Mouse (Mus musculus) embryonic facial prominence, embryonic 14.5 days (tissue): ENCODE results near the gene Stx8. TPM values are rescaled to one million over a fixed set of nuclear protein-coding genes. Genes with fewer than 3 reads are reported as not detected.

Experiments used
- ATAC-seq: fragments of 200-750 bp; cut with Nextera tagmentation; 2 replicates; pipeline ENCODE4 v1.8.0; 2017; ENCODE audit warnings: low read depth, moderate number of reproducible peaks, moderate TSS enrichment
- DNase-seq: peaks from one replicate; pipeline ENCODE4 v3.0.0-alpha.2; 2015; ENCODE audit warnings: low spot score
- H3K27ac ChIP-seq: fragments of 300-500 bp; sonication (generic); replicated peaks from 2 replicates; pipeline ENCODE4 v1.5.1; 2014; ENCODE audit warnings: low read depth, mild to moderate bottlenecking, low read length, moderate library complexity
- H3K27me3 ChIP-seq: fragments of 300-500 bp; sonication (generic); replicated peaks from 2 replicates; pipeline ENCODE4 v1.6.1; 2014; ENCODE audit warnings: low read length; ENCODE audit not compliant: control insufficient read depth, insufficient read depth
- H3K36me3 ChIP-seq: fragments of 300-500 bp; sonication (generic); 2 replicates; pipeline ENCODE4 v1.6.1; 2014; ENCODE audit warnings: low read length, mixed read lengths; ENCODE audit not compliant: control insufficient read depth, insufficient read depth
- H3K4me1 ChIP-seq: fragments of 300-500 bp; sonication (generic); 2 replicates; pipeline ENCODE4 v1.6.1; 2014; ENCODE audit warnings: antibody characterized with exemption, low read length; ENCODE audit not compliant: control insufficient read depth, insufficient read depth
- H3K4me2 ChIP-seq: fragments of 300-500 bp; sonication (generic); 2 replicates; pipeline ENCODE4 v1.6.1; 2014; ENCODE audit warnings: low read depth, mild to moderate bottlenecking, low read length, moderate library complexity, mixed read lengths
- H3K4me3 ChIP-seq: fragments of 300-500 bp; sonication (generic); 2 replicates; pipeline ENCODE4 v1.5.1; 2014; ENCODE audit warnings: low read depth, mild to moderate bottlenecking, low read length
- H3K9ac ChIP-seq: fragments of 300-500 bp; sonication (generic); 2 replicates; pipeline ENCODE4 v1.6.1; 2014; ENCODE audit warnings: low read depth, mild to moderate bottlenecking, low read length, moderate library complexity, mixed read lengths
- H3K9me3 ChIP-seq: fragments of 300-500 bp; sonication (generic); 2 replicates; pipeline ENCODE4 v1.6.1; 2016; ENCODE audit warnings: low read length; ENCODE audit not compliant: control insufficient read depth
- WGBS: fragments of 180-500 bp; shearing (Covaris S2); extraction: QIAGEN DNeasy Blood & Tissue Kit; methylation state at CpG from one replicate; pipeline ENCODE4 v1.1.7; 2014; 5-methylcytosine and 5-hydroxymethylcytosine counted together
- polyA plus RNA-seq: library from polyadenylated mRNA; unstranded; fragments of >200 nt; fragmentation: Nextera tagmentation; extraction: Ambion mirVana; gene quantifications from 2 replicates; pipeline ENCODE4 v1.2.1, GENCODE M21; 2014

The Stx8 gene
- polyA plus RNA-seq, 1 experiment from 2014 or later, result 58.9 TPM

GRCm38 (mm10) chr11:68089885-68090592, 124.0 kb downstream of the Stx8 start:
- peak overlapping the region; percentile 10; the same call in 1 of the 2 replicates for H3K4me2 ChIP-seq
- H3K27ac ChIP-seq, result 0 out of 2 replicates have a peak overlapping the region, but pooled peaks have one; percentile 34

GRCm38 (mm10) chr11:68091975-68092759, 126.2 kb downstream of the Stx8 start:
- H3K27ac ChIP-seq, result no peak overlapping the region
- DNase-seq, result peak; percentile 47
- no peaks in the 10 kb centered on the region for H3K36me3 ChIP-seq
- 46% methylated on average over 3 of the region's 3 CpGs for WGBS
- no peak for ATAC-seq
- H3K4me2 ChIP-seq, result no peak overlapping the region
- peaks cover 13% of the 10 kb centered on the region; the same call in 1 of the 2 replicates for H3K4me1 ChIP-seq
- no peak overlapping the region for H3K9ac ChIP-seq
- H3K4me3 ChIP-seq, result no peak overlapping the region
- no peaks in the 10 kb centered on the region for H3K27me3 ChIP-seq
- H3K9me3 ChIP-seq, result no peaks in the 10 kb centered on the region

More at GRCm38 (mm10) chr11:68089885-68090592, 124.0 kb downstream of the Stx8 start:
- DNase-seq (peak; percentile 79), ATAC-seq (peak; percentile 71)
- Histone ChIP-seq H3K4me1 (peaks cover 19% of the 10 kb centered on the region; the same call in 1 of the 2 replicates), H3K27me3 (no peaks in the 10 kb centered on the region), H3K9me3 (no peaks in the 10 kb centered on the region), H3K4me3 (no peak overlapping the region), H3K36me3 (no peaks in the 10 kb centered on the region), H3K9ac (no peak overlapping the region)
- WGBS, result 34% methylated on average over 13 of the region's 13 CpGs

- Histone ChIP-seq H3K4me3 (no peak overlapping the region), H3K36me3 (no peaks in the 10 kb centered on the region), H3K4me1 (no peaks in the 10 kb centered on the region), H3K27me3 (no peaks in the 10 kb centered on the region), H3K27ac (no peak overlapping the region), H3K9ac (no peak overlapping the region), H3K4me2 (no peak overlapping the region), H3K9me3 (no peaks in the 10 kb centered on the region)
- 94% methylated on average over 1 of the region's 1 CpGs for WGBS
- no peak for ATAC-seq
- DNase-seq, result no peak
These were observed 135.6 kb downstream of the Stx8 start for GRCm38 (mm10) chr11:68101598-68101997.

- H3K9me3 ChIP-seq, result no peaks in the 10 kb centered on the region
- ATAC-seq, result no peak
- no peak overlapping the region for H3K4me2 ChIP-seq
- no peak overlapping the region for H3K9ac ChIP-seq
- no peaks in the 10 kb centered on the region for H3K36me3 ChIP-seq
- H3K27ac ChIP-seq, result no peak overlapping the region
- 86% methylated on average over 4 of the region's 4 CpGs for WGBS
- H3K4me1 ChIP-seq, result no peaks in the 10 kb centered on the region
- DNase-seq, result no peak
- H3K4me3 ChIP-seq, result no peak overlapping the region
- no peaks in the 10 kb centered on the region for H3K27me3 ChIP-seq
These were observed 137.5 kb downstream of the Stx8 start for GRCm38 (mm10) chr11:68103480-68103879.

- DNase-seq (no peak), ATAC-seq (no peak)
- Histone ChIP-seq H3K4me2 (no peak overlapping the region), H3K27me3 (no peaks in the 10 kb centered on the region), H3K4me3 (no peak overlapping the region), H3K36me3 (no peaks in the 10 kb centered on the region), H3K9me3 (no peaks in the 10 kb centered on the region), H3K4me1 (no peaks in the 10 kb centered on the region), H3K27ac (no peak overlapping the region), H3K9ac (no peak overlapping the region)
- WGBS, result 83% methylated on average over 3 of the region's 3 CpGs
These were observed 140.1 kb downstream of the Stx8 start for GRCm38 (mm10) chr11:68106053-68106452.

- Histone ChIP-seq H3K27me3 (no peaks in the 10 kb centered on the region), H3K9ac (no peak overlapping the region), H3K9me3 (no peaks in the 10 kb centered on the region), H3K4me1 (no peaks in the 10 kb centered on the region), H3K4me2 (no peak overlapping the region), H3K36me3 (no peaks in the 10 kb centered on the region), H3K4me3 (no peak overlapping the region), H3K27ac (no peak overlapping the region)
- no peak for ATAC-seq
- 46% methylated on average over 11 of the region's 11 CpGs for WGBS
- DNase-seq, result no peak
These were observed 147.6 kb downstream of the Stx8 start for GRCm38 (mm10) chr11:68113454-68114100.

- ATAC-seq (no peak), DNase-seq (no peak)
These were observed 148.2 kb downstream of the Stx8 start for GRCm38 (mm10) chr11:68114202-68114601.

GRCm38 (mm10) chr11:68116157-68116556, 150.2 kb downstream of the Stx8 start:
- Histone ChIP-seq H3K4me1 (no peaks in the 10 kb centered on the region), H3K9me3 (no peaks in the 10 kb centered on the region), H3K4me3 (no peak overlapping the region), H3K36me3 (no peaks in the 10 kb centered on the region), H3K27me3 (no peaks in the 10 kb centered on the region), H3K27ac (no peak overlapping the region), H3K4me2 (no peak overlapping the region), H3K9ac (no peak overlapping the region)
- 59% methylated on average over 4 of the region's 4 CpGs for WGBS
- no peak for DNase-seq
- no peak for ATAC-seq

More at GRCm38 (mm10) chr11:68114202-68114601, 148.2 kb downstream of the Stx8 start:
- Histone ChIP-seq H3K36me3 (no peaks in the 10 kb centered on the region), H3K4me1 (no peaks in the 10 kb centered on the region), H3K4me2 (no peak overlapping the region), H3K9me3 (no peaks in the 10 kb centered on the region), H3K27ac (no peak overlapping the region), H3K27me3 (no peaks in the 10 kb centered on the region), H3K9ac (no peak overlapping the region), H3K4me3 (no peak overlapping the region)
- WGBS, result 37% methylated on average over 6 of the region's 6 CpGs
